Mouse (Mus musculus) induced T-regulatory cell, adult 2 months (primary cell): ENCODE measurements around the gene Capzb.

ENCODE experiments used
- DNase-seq: peaks from one replicate; pipeline ENCODE4 v3.0.0-alpha.2; 2012; ENCODE audit warnings: low read depth

Capzb gene

DNA sequence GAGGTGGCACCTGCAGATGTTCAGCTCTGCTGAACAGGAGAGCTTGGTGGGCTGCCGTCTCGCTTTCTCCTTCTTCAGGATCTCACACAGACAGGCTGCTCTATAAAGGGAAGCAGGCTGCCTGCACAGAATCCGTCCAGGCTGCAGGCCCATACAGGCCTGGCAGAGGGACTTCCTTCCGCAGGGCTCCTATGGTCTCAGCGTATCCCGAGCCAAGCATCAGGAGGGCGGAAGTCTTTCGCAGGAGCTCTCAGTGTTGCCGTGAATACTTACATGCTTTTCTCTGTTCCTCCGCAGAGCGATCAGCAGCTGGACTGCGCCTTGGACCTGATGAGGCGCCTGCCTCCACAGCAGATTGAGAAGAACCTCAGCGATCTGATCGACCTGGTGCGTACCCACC is 45.9 kb downstream of the Capzb start:
- DNase-seq: no peak

DNA sequence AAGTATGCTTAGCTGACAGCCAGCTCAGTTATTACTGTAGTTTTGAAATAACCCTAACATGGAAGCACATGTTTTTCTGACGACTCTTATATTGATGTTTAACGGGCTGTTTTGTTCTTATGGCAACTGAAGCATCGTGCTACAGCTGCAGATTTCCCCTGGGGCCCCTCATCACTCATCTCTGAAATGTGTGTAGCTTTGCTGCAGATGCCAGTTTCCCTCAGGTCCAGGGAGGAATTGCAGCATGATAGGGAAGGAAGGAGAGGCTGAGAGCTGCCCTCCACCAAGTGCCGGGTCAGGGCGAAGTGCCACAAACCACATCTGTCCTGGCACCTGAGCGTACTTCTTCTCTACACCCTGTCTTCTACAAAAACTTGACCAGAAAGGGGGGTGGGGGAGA is 47.6 kb downstream of the Capzb start:
- no peak for DNase-seq

DNA sequence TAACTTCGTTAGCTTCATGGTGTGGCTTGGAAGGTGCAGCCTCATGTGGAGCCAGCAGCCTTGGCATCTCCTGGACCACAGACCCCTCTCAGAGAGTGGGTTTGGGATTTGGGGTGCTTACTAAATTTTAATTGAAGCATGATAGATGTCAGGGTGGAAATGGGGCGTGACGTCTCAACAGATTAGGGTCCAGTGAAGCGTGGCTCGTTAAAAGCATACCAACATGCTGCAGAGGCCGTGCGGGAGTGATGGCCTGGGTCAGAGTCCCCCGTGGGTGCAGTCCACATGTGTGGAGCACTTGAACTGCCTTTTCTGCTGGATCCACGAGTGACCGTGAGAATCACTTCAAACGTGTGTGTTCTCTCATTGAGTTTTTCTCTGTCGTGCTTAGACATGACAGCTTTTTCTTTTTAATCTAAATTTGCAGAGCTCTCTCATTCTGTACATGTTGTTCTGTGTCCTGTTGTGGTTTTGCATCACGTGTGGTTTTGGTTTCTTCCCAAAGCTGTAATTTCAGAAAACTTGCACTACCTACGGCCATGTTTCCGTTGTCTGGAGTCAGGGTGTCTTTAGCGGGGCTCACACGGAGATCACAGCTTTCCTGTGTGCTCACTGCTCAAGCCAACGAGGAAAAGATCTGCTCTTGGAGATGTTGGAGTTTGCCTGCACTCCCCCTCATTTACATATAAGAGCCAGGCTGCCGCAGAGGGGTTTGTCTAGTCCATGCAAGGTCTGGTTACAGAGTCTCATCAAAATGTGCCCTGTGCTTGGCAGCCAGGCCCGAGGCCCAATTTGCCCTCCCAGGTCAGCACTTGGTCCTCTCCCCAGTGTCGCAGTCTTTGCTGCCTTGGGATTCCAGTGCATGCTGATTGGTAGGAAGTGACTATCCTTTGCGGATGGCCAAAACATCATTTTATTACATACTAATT is 49.2 kb downstream of the Capzb start:
- DNase-seq: peak; percentile 21

DNA sequence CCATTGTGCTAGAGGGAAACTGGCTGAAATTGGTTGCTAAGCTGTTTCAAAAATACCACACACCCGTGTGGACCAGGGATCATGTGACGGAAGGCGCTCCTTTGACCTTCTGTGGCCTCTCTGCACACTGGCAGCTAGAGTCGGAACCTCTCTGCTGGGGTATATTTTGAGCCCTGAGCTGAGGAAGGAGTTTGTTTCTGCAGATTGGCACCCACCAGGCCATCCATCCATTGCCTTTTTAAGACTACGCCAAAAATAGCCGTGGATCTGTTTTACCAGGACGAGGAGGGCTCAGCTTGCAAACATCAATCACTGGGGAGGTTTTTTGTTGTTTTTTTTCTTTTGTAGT is 49.9 kb downstream of the Capzb start:
- DNase-seq: no peak

DNA sequence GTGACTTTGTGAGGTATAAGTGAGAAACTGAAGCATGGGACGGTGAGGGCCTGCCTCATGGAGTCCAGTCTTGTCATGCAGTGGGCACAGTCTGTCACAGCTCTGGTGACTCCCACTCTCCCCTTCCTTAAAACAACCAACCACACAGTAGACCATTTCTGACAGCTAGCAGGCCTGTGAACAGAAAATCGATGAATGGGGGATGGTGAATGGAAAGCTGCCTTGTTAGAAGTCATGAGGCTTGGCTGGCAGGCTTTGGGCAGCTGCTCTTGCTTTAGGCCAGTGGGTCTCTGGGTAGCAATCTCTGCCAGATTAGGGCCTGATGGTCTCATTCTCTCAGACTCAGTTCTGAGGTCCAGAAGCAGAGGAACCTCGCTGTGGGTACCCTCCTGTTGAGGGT is 51.5 kb downstream of the Capzb start:
- no peak for DNase-seq

DNA sequence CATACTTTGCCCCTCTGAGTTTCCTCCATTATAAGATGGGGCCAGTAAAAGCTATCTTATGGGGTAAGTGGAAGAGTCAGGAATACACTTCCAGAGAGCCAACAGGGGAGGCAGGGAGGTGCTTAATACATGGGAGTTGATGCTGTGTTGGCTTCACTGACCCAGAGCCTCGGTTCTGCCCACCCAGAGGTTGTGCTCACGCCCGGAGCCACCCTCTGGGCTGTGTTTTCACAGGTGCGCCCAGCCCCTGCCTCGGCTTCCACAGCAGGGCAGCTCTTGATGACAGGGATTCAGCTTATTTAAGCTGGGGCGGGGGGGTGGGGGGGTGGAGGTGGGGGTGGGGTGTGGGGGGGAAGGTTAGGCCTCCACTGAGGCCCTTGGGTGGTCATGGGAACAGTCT is 52.1 kb downstream of the Capzb start:
- DNase-seq: no peak

DNA sequence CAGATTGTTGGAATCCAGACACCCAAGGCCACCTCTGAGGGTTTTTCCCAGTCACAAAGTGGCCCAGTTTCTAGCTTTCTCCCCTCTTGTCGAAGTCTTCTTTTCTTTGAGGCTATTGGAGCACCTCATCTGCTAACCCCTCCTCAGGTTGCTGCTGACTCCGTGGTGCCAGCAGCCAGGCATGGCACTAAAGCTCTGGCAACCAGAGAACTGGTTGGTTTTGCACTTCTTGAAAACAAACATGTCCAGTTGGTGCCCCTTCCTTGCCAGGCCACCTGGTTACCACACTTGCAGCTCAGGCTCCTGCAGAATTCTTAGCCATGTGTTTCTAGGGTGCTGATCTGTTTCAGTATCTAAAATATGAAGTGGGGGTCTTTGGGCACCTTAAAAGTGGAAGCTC is 52.8 kb downstream of the Capzb start:
- DNase-seq: no peak

DNA sequence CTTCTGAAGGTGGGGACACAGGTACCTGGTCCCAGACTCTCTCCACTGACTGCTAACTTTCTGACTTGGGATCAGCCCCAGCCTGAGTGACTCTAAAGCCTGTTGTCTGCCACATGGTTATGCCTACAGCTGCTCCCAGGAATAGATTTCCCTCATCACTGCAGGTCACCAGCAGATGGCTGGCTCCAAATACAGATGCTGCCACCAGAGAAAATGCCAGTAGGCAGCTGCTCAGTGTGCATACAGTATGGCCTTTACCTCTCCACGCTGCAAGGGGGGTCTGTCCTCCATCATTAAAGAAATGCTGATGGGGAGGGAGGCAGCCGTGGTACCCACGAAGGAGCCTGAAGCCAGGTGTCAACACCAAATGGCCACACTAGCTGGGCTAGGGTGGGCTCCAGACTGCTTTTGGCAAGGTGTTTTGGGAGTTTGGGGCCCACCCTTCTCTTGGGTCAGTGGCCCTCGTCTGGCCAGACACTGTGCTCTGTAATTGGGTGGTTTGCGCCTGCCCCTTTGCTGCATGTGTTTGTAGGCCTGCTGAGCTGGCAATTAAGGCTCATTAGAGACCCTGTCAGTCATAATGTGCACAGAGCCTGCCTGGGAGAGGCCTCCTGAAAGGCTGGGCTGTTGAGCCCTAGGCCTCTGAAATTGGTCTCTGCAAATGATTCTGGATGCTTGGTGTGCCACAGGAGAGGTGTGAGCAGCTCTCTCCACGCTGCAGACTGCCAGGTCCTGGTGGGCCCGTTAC is 53.6 kb downstream of the Capzb start:
- DNase-seq: no peak

DNA sequence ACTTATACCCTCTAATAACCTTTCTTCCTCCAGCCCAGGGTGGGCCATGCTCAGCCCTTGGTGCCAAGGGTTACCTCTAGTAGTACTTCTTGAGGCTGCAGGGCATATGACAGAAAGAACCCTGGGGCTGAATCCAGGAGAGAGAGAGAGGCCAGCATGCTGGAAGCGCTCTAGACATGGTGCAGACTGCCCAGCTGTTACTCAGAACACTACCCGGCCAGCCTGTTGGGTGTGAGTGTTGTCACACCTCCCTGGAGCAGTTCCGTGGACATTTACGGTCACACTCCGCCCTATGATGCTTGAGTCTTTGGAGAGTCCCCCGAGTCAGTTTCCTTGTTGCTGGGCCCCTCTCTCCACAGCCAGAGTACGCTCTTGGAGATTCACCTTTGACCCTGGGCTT is 55.3 kb downstream of the Capzb start:
- DNase-seq: no peak

DNA sequence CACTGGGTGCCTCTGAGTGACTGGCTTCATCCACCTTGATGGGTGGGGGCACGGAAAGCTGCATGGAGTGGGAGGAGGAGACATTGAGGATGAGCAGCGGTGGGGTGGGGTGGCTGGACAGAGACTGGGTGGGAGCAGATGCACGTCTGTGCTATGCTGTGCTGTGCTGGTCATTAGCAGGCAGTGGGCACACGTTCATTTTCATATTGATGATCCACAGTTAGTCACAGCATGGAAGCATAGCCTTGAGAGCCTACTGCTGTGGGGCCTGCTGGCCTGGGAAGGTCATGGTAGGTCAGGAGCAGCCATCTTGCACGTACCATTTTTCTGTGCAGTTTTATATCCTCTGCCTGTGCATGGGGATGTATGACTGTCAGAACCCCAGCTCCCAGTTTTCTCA is 56.0 kb downstream of the Capzb start:
- DNase-seq: no peak

DNA sequence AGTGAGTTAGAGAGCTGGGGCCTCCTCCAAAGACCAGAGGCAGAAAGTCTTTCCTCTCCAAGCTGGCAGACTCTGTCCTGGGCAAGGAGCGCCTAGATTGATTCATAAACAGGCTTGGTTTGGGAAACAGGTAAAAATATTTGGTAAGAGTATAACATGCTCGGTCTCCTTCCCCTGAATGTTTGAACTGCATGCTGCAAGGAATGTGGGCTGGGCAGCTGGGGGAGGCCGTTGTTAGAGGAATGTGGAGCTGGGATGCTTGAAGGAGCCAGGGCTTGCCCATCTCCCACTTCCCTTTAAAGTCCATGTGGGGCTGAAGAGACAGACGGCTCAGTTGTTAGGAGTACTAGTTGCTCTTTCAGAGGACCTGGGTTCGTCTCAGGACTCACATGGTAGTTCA is 57.3 kb downstream of the Capzb start:
- DNase-seq: no peak

DNA sequence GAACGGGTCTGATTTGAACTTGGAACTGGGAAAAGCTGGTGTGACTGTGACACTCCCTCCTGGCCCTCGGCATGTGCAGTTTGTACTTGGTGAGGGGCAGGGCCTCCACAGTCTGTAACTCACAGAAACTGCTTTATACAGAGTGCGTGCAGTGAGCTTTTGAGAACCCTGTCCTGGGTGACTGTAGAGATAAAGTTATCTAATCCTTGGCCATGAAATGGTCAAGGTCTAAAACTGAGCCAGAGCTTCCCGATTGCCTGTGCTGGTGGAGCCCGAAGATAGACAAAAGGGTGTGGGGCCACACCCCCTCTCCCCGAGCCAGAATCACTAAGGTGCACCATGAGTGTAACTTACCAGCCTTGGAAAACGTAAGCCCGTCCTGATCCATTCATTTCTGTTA is 58.2 kb downstream of the Capzb start:
- no peak for DNase-seq

DNA sequence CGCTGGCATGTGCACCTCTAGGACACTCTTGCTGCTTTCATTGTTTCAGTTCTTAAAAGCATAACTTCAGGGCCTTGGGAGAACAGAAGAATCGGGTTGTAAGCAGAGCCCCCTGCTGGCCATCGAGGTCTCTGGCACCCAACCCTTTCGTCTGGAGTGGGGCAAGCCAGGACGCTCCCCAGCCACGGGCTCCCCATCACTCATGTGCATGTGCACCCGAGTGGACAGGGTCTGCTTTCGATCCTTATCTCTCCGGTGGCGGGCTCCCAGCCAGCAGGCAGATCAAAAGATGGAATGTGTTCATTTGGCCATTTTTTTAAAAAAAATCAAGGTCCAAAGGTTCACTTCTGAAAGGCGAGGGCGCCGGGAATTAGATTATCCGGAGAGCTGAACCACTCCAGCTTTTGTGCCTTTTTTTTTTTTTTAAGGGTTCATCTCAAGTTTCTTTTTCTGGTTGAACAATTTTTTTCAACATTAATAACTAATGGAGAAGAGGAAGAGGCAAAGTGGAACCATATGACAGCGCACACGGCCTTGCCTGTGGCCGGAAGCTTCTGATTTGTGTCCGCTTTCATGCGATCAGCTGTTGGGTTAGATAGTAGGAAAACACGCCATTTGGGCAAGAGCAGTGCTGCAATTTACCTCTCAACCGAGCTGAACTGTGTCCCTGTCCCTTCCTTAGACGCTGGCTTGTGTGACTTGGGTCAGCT is 59.5 kb downstream of the Capzb start:
- peak; percentile 79 for DNase-seq

DNA sequence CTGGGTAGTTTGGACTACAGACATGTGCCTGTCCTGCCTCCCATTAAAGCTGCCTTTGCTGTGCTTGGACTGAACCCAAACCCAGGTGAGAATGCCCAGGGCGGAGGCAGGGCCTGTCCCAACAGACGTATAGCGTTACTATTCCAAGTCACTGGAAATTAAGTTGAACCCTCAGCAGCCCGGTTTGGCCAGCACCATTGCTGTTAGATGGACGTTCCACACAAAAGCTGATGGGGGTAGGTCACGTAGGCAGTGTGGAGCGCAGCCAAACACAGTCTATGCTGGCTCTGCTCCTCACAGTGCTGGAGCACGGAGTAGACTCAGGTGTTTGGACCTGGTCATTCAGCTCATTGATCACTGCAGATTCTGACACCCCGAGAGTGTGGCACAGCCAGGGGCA is 60.5 kb downstream of the Capzb start:
- DNase-seq: no peak

DNA sequence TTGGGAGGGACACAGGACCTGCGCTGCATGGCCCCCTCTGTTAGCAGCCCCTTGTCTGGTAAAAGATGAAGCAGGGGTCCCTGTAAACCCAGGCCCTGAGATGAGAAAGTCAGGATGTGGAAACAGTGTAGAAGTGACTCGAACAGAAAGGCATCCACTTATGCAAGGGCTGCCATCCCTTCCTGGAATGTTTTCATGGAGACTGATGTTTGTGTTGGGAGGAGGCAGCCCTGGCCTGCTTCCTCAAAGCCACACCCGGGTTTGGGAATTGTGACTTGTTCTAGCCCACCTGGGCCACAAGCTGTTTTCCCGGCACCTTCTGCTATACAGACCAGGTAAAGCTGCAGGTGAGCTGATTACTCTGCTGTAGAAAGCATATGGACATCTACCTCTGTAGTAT is 63.4 kb downstream of the Capzb start:
- no peak for DNase-seq

DNA sequence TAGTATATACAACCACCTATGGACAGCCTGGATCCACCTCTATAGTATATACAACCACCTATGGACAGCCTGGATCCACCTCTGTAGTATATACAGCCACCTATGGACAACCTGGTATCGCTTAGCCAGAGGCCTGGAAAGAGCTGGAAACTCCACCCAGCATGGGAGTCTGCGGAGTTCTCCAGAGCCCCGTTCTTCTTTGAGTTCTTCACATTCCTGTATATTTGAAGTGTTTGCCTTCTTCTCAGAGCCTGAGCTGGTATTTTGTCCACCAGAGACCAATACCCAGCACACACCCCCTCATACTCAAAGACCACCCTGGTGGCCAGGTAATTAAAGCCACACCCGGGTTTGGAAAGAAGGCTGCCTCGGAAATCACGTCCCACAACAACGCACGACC is 64.0 kb downstream of the Capzb start:
- no peak for DNase-seq

DNA sequence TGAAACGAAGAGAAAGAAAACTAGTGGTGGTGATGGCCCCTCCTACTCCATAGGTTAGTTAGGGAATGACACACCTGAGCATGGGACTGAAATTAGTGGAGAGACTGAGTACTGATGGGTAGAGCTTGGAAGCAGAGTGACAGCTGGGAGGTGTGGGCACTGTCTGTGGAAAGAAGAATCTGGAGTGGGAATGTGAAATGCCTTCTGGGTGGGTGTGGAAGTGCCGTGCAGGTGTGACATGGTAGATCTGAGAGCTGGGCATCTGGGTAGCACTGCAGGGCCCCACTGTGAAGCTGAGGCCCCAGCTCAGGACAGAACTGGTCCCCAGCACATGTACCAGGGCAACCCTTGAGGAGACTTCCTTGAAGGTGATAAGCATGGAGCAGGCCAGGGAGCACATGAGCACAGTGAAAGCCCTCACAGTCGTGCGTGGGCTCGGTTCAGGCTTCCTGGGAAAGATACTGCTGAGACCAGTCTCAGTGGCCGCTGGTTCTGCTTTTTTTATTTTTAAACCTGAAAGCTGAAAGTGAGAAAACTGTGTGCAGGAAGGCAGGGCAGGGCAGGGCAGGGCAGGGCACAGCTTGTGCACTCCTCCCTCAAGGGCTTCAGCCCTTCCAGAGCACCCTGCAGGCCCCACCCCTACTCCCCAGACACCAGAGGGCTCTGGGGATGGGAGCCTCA is 66.1 kb downstream of the Capzb start:
- DNase-seq: no peak

DNA sequence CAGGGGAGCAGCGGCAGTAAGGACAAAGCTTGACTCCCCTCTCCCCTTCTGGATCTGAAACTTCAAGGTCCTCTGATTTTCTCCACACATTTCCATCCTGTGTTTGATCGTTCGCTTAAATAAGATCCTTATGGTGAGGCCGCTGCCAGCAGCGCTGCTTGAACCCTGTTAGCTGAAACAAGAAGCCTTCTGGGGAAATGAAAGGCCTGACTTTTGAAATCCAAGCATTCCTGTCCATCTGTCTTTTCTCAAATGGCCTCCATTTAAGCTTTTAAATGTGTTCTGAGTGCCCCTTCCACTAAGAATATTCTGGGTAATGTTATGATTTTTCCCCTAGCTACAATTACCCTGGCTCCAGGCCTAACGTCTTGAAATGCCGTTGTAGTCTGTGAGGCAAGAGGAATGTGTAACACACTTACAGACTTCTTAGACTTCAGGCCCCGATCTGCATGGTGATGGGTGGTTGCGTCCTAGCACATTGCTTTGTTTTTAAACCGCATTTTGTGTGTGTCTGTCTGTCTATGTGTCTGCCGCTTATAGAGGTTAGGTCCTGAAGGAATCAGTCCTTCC is 66.7 kb downstream of the Capzb start:
- no peak for DNase-seq

DNA sequence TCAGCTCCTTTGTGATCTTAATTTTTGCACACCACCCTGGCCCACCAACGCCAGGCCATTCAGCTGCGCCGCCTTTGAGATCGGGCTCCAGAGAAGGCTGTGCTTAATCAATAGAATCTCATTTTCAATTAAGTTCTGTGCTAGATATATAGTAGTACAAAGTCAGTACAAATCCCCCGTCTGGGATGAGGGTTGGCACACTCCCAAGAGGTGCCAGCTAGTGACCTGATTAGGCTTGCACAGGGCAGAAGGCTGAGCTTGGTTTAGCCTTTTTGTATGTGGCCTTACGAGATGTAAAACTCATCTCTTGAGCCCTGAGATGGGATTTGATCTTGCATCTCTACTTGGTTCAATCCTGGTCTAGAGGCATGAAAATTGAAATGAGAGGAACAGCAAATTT is 70.3 kb downstream of the Capzb start:
- no peak for DNase-seq

DNA sequence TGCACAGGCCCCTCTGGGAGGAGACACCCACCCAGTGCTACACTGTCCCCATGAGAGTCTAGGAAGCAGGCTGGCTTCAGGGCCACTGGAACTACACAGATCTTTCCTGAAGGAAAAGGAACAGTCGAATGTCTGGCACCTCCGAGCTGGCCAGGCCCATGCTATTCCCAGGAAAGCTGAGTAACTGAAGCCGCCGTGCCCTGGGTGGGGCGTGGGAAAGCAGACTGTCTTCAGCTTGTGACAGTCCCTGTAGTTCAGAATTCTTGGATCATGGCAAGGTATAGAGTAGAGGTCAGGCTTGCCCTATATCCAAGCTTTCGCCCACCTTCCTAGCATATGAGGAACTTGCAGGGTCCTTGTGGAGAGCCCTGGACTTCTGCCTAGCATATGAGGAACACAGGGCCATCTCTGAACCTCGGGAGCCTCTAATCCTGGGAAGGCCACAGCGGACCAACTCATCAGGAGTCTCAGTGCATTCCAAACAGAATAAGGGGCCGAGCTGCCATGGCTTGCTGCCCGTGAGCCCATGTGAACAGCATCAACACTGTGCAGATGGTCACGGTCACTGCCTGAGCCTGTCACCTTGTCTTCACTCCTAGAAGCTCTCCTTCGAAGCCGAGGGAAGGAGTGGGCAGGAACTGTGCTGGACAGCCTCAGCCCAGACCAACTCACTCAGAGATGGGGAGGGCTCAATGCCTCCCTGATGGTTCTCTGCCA is 73.2 kb downstream of the Capzb start:
- DNase-seq: no peak

DNA sequence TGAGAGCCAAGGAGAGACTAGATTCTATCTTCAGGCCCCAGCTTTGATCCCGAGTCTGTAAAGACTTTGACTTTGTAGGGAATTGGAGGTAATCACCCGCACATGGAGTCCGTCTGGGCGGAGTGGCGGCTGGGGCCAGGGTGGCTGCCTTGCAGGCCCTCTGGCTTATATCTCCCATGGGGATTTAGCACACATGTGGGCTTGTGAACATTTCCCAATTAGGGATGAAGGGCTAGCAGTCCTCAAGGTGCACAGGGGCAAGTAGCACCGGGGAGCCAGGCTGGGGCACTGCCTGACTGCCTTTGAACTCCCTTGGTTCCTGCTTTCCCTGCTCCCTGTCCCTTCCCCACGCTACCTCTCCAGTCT is 73.8 kb downstream of the Capzb start:
- DNase-seq: no peak
